Mouse (Mus musculus): ENCODE measurements around the gene Txn1. TPM values are rescaled to one million over a fixed set of nuclear protein-coding genes. Genes with fewer than 3 reads are reported as not detected.
A peak's percentile ranks its signal among the peaks of the same experiment; 100 is the strongest.

Gene Txn1
- polyA plus RNA-seq, 1 experiment: 107 TPM

DNA sequence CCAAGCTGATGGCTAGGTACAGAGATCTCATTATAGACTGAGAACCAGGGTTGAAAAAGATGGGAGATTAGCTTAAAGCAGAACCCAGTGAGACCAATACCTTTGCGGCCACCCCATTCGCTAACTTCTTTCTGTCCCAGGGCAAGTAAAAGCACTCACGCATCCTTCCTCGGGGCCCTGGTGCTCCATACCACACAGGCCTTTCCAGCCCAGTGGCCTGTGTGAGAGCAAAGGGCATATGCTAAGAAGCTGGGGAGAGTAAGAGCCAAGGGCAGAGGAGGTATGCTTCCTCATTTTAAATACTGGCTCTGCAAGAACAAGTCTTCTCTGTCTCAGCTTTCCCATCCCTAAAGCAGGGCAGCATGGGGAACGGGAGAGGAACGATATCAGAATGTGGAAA lies 6.3 kb downstream of the Txn1 start:
- H3K27ac ChIP-seq (ENCODE audit: insufficient read depth, low read length): no peak overlapping the region
- peaks cover under 1% of the 10 kb centered on the region; the same call in 1 of the 2 replicates for H3K4me1 ChIP-seq (ENCODE audit: control insufficient read depth, insufficient read depth, low read length)
- no peak overlapping the region for H3K4me3 ChIP-seq (ENCODE audit: insufficient read depth, low read length)
- TF ChIP-seq CTCF (IDR thresholded peaks at IDR 0.05; ENCODE audit: extremely low read depth, insufficient read depth, low read length) (no peak), POLR2A (IDR thresholded peaks at IDR 0.05; ENCODE audit: extremely low read depth, insufficient read depth, low read length) (no peak)

DNA sequence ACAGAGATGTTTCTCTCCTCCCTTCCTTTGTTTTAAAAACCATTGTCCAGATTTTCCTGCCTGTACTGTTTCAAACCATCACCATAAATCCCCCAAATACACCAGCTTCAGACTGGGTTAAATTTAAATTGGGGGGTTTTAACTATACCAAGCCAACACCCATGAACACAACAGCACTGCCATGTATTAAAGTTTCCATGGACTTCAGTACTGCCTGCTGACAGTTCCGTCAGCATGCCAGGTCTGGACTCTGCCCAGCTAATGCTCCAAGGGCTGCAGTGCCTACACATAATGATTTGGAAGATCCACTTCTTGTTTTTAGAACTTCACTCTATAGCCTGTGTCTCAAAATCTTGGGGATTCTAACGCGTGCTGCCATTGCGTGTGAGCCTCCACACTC lies 8.7 kb downstream of the Txn1 start:
- H3K4me1 ChIP-seq (ENCODE audit: control insufficient read depth, insufficient read depth, low read length): no peaks in the 10 kb centered on the region
- no peak overlapping the region for H3K4me3 ChIP-seq (ENCODE audit: insufficient read depth, low read length)
- TF ChIP-seq POLR2A (IDR thresholded peaks at IDR 0.05; ENCODE audit: extremely low read depth, insufficient read depth, low read length): no peak
- TF ChIP-seq CTCF (IDR thresholded peaks at IDR 0.05; ENCODE audit: extremely low read depth, insufficient read depth, low read length): no peak
- H3K27ac ChIP-seq (ENCODE audit: insufficient read depth, low read length): no peak overlapping the region

DNA sequence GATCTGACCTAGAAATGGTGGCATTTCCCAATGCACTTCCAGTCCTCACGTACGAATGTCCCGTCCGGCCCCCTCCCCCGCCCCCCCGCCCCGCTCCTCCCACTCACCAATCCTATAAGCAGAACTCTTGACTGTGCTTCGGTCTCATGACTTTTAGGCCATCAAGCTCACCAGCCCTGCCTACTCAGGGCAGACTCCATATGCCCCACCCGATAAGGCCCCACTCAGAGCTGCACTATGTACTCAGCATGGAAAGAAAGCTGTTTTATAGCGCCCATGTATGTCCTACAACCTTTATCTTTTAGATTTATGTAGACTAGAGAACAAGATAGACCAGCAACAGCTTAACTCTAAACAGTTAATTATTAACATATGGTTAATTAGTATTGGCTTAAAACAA lies 9.2 kb downstream of the Txn1 start:
- Histone ChIP-seq H3K4me1 (ENCODE audit: control insufficient read depth, insufficient read depth, low read length) (no peaks in the 10 kb centered on the region), H3K4me3 (ENCODE audit: insufficient read depth, low read length) (no peak overlapping the region), H3K27ac (ENCODE audit: insufficient read depth, low read length) (no peak overlapping the region)
- TF ChIP-seq CTCF (IDR thresholded peaks at IDR 0.05; ENCODE audit: extremely low read depth, insufficient read depth, low read length): no peak
- TF ChIP-seq POLR2A (IDR thresholded peaks at IDR 0.05; ENCODE audit: extremely low read depth, insufficient read depth, low read length): no peak

DNA sequence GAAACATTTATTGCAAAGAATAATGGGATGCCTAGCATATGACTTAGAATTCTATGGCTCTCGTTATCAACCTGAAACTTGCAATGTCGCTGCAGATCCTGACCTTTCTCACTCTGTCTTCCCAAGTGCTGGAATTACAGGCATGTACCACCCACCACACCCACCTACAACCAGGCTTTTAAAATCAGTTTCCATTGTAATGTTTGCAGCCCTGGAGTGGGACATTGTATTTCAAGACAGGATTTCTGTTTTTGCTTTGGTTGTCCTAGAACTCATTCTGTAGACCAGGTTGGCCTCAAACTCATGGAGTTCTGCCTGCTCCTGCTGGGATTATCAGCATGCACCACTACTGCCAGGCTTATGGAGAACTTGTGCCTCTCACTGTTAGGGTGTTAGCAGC lies 13.3 kb downstream of the Txn1 start:
- Histone ChIP-seq H3K27ac (ENCODE audit: insufficient read depth, low read length) (no peak overlapping the region), H3K4me3 (ENCODE audit: insufficient read depth, low read length) (no peak overlapping the region), H3K4me1 (ENCODE audit: control insufficient read depth, insufficient read depth, low read length) (no peaks in the 10 kb centered on the region)
- TF ChIP-seq CTCF (IDR thresholded peaks at IDR 0.05; ENCODE audit: extremely low read depth, insufficient read depth, low read length): no peak
- TF ChIP-seq POLR2A (IDR thresholded peaks at IDR 0.05; ENCODE audit: extremely low read depth, insufficient read depth, low read length): no peak

DNA sequence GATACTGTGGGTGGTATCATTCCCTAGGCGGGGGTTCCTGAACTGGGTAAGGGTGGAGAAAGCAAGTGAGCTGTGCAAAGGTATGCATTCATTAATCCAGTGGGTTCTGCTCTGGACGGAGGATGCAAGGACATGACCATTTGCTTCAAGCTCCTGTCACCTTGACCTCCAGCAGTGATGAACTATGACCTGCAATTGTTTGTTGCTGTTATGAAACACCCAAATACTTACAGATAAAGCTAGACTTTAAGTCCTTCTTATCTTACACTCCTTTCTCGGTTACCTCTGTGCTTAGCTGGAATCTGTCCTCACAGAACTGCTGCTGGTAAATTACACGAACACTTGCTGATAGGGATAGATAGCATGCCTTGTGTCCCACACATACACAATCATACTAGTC lies 15.6 kb downstream of the Txn1 start:
- no peaks in the 10 kb centered on the region for H3K4me1 ChIP-seq (ENCODE audit: control insufficient read depth, insufficient read depth, low read length)
- H3K4me3 ChIP-seq (ENCODE audit: insufficient read depth, low read length): no peak overlapping the region
- H3K27ac ChIP-seq (ENCODE audit: insufficient read depth, low read length): no peak overlapping the region
- TF ChIP-seq CTCF (IDR thresholded peaks at IDR 0.05; ENCODE audit: extremely low read depth, insufficient read depth, low read length): no peak
- TF ChIP-seq POLR2A (IDR thresholded peaks at IDR 0.05; ENCODE audit: extremely low read depth, insufficient read depth, low read length): no peak

DNA sequence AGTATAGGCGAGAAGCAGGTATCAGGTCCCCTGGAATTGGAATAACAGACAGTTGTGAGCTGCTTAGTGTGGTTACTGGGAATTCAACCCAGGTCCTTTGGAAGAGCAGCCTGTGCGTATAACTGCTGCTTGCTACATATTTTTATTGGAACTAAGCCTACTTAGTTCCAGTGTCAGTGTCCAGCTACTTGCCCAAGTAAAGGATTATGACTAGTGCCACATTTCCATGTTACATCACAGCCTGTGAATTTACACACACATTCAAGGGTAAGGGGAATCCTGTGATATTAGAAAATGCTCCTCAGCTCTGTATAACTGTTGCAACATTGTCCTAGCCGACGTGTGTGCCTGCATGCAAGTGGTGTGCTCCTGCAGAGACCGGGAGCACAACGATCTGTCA lies 18.9 kb downstream of the Txn1 start:
- no peak overlapping the region for H3K27ac ChIP-seq (ENCODE audit: insufficient read depth, low read length)

DNA sequence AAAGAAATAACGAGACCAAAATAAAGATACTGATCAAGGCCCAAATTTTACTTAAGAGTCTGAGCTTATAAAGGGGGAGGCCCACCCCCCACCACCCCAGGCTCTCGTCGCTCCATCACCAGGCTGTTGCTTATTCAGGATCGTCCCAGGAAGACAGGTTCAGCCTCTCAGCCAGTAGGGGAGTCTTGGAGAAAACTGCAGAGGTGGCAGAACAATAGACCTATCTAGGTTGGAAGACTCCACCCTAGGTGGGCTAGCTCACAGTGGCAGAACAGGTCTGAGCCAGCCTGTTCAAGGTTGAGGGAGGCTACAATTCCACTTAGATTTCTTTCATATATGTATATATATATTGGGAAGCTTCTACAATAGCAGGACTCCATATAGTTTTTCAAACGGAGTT lies 22.0 kb downstream of the Txn1 start:
- TF ChIP-seq CTCF (IDR thresholded peaks at IDR 0.05; ENCODE audit: extremely low read depth, insufficient read depth, low read length): no peak
- no peak for TF ChIP-seq POLR2A (IDR thresholded peaks at IDR 0.05; ENCODE audit: extremely low read depth, insufficient read depth, low read length)
- Histone ChIP-seq H3K4me3 (ENCODE audit: insufficient read depth, low read length) (no peak overlapping the region), H3K27ac (ENCODE audit: insufficient read depth, low read length) (no peak overlapping the region), H3K4me1 (ENCODE audit: control insufficient read depth, insufficient read depth, low read length) (no peaks in the 10 kb centered on the region)

More for the DNA sequence above, 18.9 kb downstream of the Txn1 start:
- H3K4me3 ChIP-seq (ENCODE audit: insufficient read depth, low read length): no peak overlapping the region
- no peaks in the 10 kb centered on the region for H3K4me1 ChIP-seq (ENCODE audit: control insufficient read depth, insufficient read depth, low read length)
- no peak for TF ChIP-seq POLR2A (IDR thresholded peaks at IDR 0.05; ENCODE audit: extremely low read depth, insufficient read depth, low read length)

DNA sequence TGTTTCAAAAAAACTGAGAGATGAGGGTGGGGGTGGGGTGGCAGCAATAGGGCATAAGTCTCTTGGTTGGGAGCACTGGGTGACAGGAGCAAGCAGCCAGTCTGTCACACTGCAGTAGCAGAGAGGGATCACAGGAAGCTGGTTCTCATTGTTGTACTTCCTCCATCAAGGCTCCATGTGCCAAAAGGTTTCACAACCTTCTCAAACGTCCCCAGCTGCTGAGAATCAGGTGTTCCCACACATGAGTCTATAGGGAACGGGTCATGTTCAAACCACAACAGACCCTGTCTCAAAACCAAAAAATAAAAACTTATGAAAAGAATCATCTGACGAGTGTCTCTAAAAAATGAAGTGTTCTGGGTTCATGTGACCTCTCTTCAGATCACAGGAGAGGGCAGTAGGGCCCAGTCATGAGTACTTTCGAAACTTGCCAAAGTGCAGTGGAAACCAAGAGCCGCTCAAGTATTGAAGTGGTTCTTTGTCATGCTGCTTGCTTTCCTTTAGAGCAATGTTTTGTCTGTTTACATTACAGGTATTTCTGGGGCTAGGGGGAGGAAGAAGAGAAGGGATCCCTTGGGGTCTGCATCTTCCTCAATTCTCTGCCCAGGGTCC lies 25.5 kb downstream of the Txn1 start:
- H3K4me3 ChIP-seq (ENCODE audit: insufficient read depth, low read length): no peak overlapping the region
- H3K4me1 ChIP-seq (ENCODE audit: control insufficient read depth, insufficient read depth, low read length): no peaks in the 10 kb centered on the region
- no peak for TF ChIP-seq POLR2A (IDR thresholded peaks at IDR 0.05; ENCODE audit: extremely low read depth, insufficient read depth, low read length)
- TF ChIP-seq CTCF (IDR thresholded peaks at IDR 0.05; ENCODE audit: extremely low read depth, insufficient read depth, low read length): no peak
- H3K27ac ChIP-seq (ENCODE audit: insufficient read depth, low read length): no peak overlapping the region

DNA sequence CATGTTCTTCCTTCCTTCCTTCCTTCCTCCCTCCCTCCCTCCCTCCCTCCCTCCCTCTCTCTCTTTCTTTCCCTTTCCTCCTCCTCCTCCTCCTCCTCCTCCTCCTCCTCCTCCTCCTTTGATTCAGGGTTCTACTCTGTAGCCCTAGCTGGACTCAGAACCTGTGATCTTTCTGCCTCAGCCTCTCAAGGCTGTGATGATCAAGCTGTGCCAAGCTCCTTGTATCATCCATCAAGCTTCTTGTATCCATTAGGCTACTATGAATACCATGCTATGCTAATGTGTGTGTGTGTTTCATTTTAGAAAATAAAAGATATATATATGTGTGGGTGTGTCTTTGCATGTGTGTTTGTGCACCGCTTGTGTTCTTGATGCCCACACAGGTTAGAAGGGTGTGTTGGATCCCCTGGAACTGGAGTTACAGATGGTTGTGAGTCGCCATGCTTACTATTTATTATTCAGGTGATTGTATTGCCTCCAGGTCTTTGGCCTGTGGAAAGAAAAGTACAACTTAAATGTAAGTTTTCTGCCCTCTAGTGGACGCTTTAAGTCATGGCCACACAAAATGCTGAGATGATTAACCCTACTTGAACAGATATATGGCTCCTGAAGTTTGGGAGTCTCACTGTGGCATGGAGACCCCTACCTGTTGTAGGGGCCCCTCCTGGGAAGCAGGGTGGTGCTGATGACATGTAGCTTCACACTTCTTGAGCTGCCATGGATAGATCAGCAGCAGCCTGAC lies 28.6 kb downstream of the Txn1 start:
- Histone ChIP-seq H3K4me1 (ENCODE audit: control insufficient read depth, insufficient read depth, low read length) (no peaks in the 10 kb centered on the region), H3K27ac (ENCODE audit: insufficient read depth, low read length) (no peak overlapping the region), H3K4me3 (ENCODE audit: insufficient read depth, low read length) (no peak overlapping the region)
- peak; percentile 35; the same call in 1 of the 2 replicates for TF ChIP-seq CTCF (IDR thresholded peaks at IDR 0.05; ENCODE audit: extremely low read depth, insufficient read depth, low read length)
- TF ChIP-seq POLR2A (IDR thresholded peaks at IDR 0.05; ENCODE audit: extremely low read depth, insufficient read depth, low read length): no peak

DNA sequence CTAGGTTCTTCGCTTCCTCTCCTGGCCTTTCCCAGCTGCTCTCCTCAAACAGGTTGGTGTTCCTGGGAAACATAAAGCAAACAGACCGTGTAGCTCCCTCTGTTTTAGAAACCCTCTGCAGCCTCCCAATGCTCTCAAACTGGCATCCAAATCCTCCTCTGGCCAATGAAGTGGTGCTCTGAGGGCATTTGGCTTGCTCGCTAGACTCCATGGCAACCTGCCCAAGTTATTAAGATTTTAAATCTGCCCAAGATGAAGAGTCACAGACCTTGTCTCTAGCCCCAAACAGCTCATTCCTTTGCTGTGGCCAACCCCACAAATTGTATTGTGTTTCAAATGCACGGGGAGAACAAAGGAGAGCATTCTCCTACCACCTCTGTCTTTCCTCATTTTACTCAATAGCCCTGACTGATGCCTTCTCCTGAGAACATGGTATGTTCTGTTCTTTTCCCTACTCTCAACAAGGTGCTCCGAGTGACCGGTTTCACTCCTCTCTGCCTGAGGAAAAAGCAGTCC lies 31.6 kb downstream of the Txn1 start:
- Histone ChIP-seq H3K27ac (ENCODE audit: insufficient read depth, low read length) (no peak overlapping the region), H3K4me3 (ENCODE audit: insufficient read depth, low read length) (no peak overlapping the region), H3K4me1 (ENCODE audit: control insufficient read depth, insufficient read depth, low read length) (no peaks in the 10 kb centered on the region)
- TF ChIP-seq POLR2A (IDR thresholded peaks at IDR 0.05; ENCODE audit: extremely low read depth, insufficient read depth, low read length): no peak
- TF ChIP-seq CTCF (IDR thresholded peaks at IDR 0.05; ENCODE audit: extremely low read depth, insufficient read depth, low read length): no peak
